12 mouse cellular contexts compared by ENCODE assay signal in the genomic region with DNA sequence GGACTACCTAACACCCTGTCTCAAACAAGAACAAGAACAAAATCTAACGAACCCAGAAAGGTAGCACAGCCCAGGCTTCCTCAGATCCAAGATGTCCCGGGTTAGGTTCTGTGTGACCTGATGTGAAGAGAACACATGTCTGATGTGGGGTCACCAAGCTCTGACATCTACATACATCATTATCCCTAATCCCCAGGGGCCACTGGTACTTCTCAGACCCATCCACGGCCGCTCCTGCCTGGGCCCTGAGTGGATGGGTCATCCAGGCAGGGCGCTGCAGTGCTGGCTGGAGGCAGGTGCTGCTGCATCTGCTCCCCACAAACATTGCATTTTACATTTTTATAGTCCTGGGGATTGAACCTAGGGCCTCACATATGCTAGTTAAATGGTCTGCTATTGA. TPM values are rescaled to one million over a fixed set of nuclear protein-coding genes. Genes with fewer than 3 reads are reported as not detected.
A peak's percentile ranks its signal among the peaks of the same experiment; 100 is the strongest.
DNase-seq lines count a peak whose midpoint lies in the region; ATAC-seq and TF ChIP-seq lines count a peak whose summit lies in the region.
"Had no signal": no experiment of that assay in that cellular context is flagged by ENCODE, and none has a peak within 500 bp of the region (broad histone marks: within the 10 kb centered on the region; RNA-seq: fewer than 3 reads in every experiment).

No protein-coding gene starts in this region.

- no peaks in the 10 kb centered on the region for H3K36me3 ChIP-seq in hindbrain, embryonic 11.5 days (ENCODE audit: control insufficient read depth, insufficient read depth, low read length)
- no peaks in the 10 kb centered on the region for H3K36me3 ChIP-seq in hindbrain, postnatal 0 days (ENCODE audit: insufficient read depth, low read length)
- H3K36me3 ChIP-seq in limb, embryonic 11.5 days (ENCODE audit: control insufficient read depth, insufficient read depth, low read length) = no peaks in the 10 kb centered on the region
- H3K36me3 ChIP-seq in stomach, postnatal 0 days (ENCODE audit: control insufficient read depth, insufficient read depth, low read length) = no peaks in the 10 kb centered on the region
- H3K36me3 ChIP-seq: midbrain, embryonic 13.5 days had no signal

- TF ChIP-seq CTCF in hindbrain, postnatal 0 days (IDR thresholded peaks at IDR 0.05; ENCODE audit: low read depth) = no peak
- TF ChIP-seq CTCF in stomach, postnatal 0 days (IDR thresholded peaks at IDR 0.05; ENCODE audit: low read depth) = no peak
- TF ChIP-seq CTCF in layer of hippocampus, adult 2 months (conservative IDR thresholded peaks at IDR 0.05) = no peak

- H3K4me3 ChIP-seq in hindbrain, embryonic 11.5 days (ENCODE audit: low read depth, low read length) = no peak overlapping the region
- no peak overlapping the region for H3K4me3 ChIP-seq in hindbrain, postnatal 0 days (ENCODE audit: low read length)
- H3K4me3 ChIP-seq in limb, embryonic 11.5 days (ENCODE audit: low read depth, low read length) = no peak overlapping the region
- H3K4me3 ChIP-seq in stomach, postnatal 0 days (ENCODE audit: low read depth, low read length) = no peak overlapping the region
- no peak overlapping the region for H3K4me3 ChIP-seq in layer of hippocampus, adult 2 months
- H3K4me3 ChIP-seq: midbrain, embryonic 13.5 days had no signal

- WGBS in hindbrain, embryonic 11.5 days = 60% methylated on average over 5 of the region's 5 CpGs
- WGBS in hindbrain, postnatal 0 days = 70% methylated on average over 5 of the region's 5 CpGs
- WGBS in limb, embryonic 11.5 days = 57% methylated on average over 5 of the region's 5 CpGs
- 62% methylated on average over 5 of the region's 5 CpGs for WGBS in stomach, postnatal 0 days

- no peak for TF ChIP-seq EP300 in stomach, postnatal 0 days (optimal IDR thresholded peaks at IDR 0.05)

- ATAC-seq in hindbrain, embryonic 11.5 days (ENCODE audit: low FRiP score) = no peak
- ATAC-seq in hindbrain, postnatal 0 days = no peak
- ATAC-seq in limb, embryonic 11.5 days (ENCODE audit: insufficient number of reproducible peaks, low FRiP score, low TSS enrichment, low read depth) = no peak
- no peak for ATAC-seq in stomach, postnatal 0 days (ENCODE audit: low FRiP score, low TSS enrichment)
- ATAC-seq: midbrain, embryonic 13.5 days had no signal

- no peaks in the 10 kb centered on the region for H3K27me3 ChIP-seq in hindbrain, embryonic 11.5 days (ENCODE audit: control insufficient read depth, insufficient read depth, low read length)
- no peaks in the 10 kb centered on the region for H3K27me3 ChIP-seq in hindbrain, postnatal 0 days (ENCODE audit: insufficient read depth, low read length)
- H3K27me3 ChIP-seq in limb, embryonic 11.5 days (ENCODE audit: control insufficient read depth, insufficient read depth, low read length) = no peaks in the 10 kb centered on the region
- no peaks in the 10 kb centered on the region for H3K27me3 ChIP-seq in stomach, postnatal 0 days (ENCODE audit: control insufficient read depth, insufficient read depth, low read length)

- no peaks in the 10 kb centered on the region for H3K9me3 ChIP-seq in hindbrain, embryonic 11.5 days (ENCODE audit: control insufficient read depth, low read length)
- H3K9me3 ChIP-seq in hindbrain, postnatal 0 days (ENCODE audit: low read length) = no peaks in the 10 kb centered on the region
- H3K9me3 ChIP-seq in limb, embryonic 11.5 days (ENCODE audit: control insufficient read depth, low read length) = no peaks in the 10 kb centered on the region
- H3K9me3 ChIP-seq in stomach, postnatal 0 days (ENCODE audit: control insufficient read depth, low read length) = no peaks in the 10 kb centered on the region
- H3K9me3 ChIP-seq: midbrain, embryonic 13.5 days had no signal

- no peak overlapping the region for H3K4me2 ChIP-seq in hindbrain, embryonic 11.5 days (replicated peaks; ENCODE audit: low read depth, low read length)
- H3K4me2 ChIP-seq in hindbrain, postnatal 0 days (ENCODE audit: low read depth, low read length) = no peak overlapping the region
- no peak overlapping the region for H3K4me2 ChIP-seq in limb, embryonic 11.5 days (ENCODE audit: low read depth, severe bottlenecking)
- H3K4me2 ChIP-seq in stomach, postnatal 0 days (replicated peaks; ENCODE audit: low read depth) = no peak overlapping the region

- no peak for DNase-seq in hindbrain, embryonic 11.5 days (ENCODE audit: low spot score)
- DNase-seq in hindbrain, postnatal 0 days (ENCODE audit: low spot score) = no peak
- DNase-seq in retina, embryonic 14.5 days (ENCODE audit: low spot score) = peak; percentile 26
- no peak for DNase-seq in retina, postnatal 1 day
- no peak for DNase-seq in limb, embryonic 11.5 days (ENCODE audit: low spot score)
- no peak for DNase-seq in stomach, postnatal 0 days (ENCODE audit: low spot score)
- DNase-seq in layer of hippocampus, adult 2 months (ENCODE audit: low spot score in 2 of 2) = no peak
- no peak for DNase-seq in adrenal gland, postnatal 36 days
- DNase-seq: cerebellum, adult 2 months; gastrocnemius, postnatal 14 days had no signal

- H3K27ac ChIP-seq in hindbrain, embryonic 11.5 days (ENCODE audit: low read depth, low read length) = no peak overlapping the region
- H3K27ac ChIP-seq in hindbrain, postnatal 0 days = no peak overlapping the region
- H3K27ac ChIP-seq in limb, embryonic 11.5 days (replicated peaks; ENCODE audit: low read depth, low read length) = peak overlapping the region; percentile 91
- H3K27ac ChIP-seq in stomach, postnatal 0 days (replicated peaks) = peak overlapping the region; percentile 95
- H3K27ac ChIP-seq in layer of hippocampus, adult 2 months = no peak overlapping the region
- H3K27ac ChIP-seq: midbrain, embryonic 13.5 days had no signal

- peaks cover 6% of the 10 kb centered on the region for H3K4me1 ChIP-seq in hindbrain, embryonic 11.5 days (replicated peaks; ENCODE audit: control insufficient read depth, insufficient read depth, low read length)
- H3K4me1 ChIP-seq in hindbrain, postnatal 0 days (ENCODE audit: insufficient read depth, low read length) = peaks cover 3% of the 10 kb centered on the region
- peaks cover 20% of the 10 kb centered on the region for H3K4me1 ChIP-seq in limb, embryonic 11.5 days (ENCODE audit: control insufficient read depth, insufficient read depth, low read length)
- H3K4me1 ChIP-seq in stomach, postnatal 0 days (replicated peaks; ENCODE audit: control insufficient read depth, insufficient read depth) = no peaks in the 10 kb centered on the region

- peak overlapping the region; percentile 11; the same call in 1 of the 2 replicates for H3K9ac ChIP-seq in hindbrain, embryonic 11.5 days (ENCODE audit: low read depth, low read length)
- H3K9ac ChIP-seq in hindbrain, postnatal 0 days (replicated peaks; ENCODE audit: low read length) = no peak overlapping the region
- H3K9ac ChIP-seq in limb, embryonic 11.5 days (ENCODE audit: low read length) = no peak overlapping the region
- no peak overlapping the region for H3K9ac ChIP-seq in stomach, postnatal 0 days (ENCODE audit: low read length)
- H3K9ac ChIP-seq: midbrain, embryonic 13.5 days had no signal

RNA-seq across cellular contexts. Expression of a gene that starts 4.4 kb away (rescaled TPM):
- 166 and 168 TPM in 2 replicates for polyA plus RNA-seq in hindbrain, embryonic 11.5 days (2014; fragmentation: Nextera tagmentation; extraction: Ambion mirVana)
- total RNA-seq in hindbrain, postnatal 0 days (2014; rRNA removed) = 142 and 198 TPM in 2 replicates
- polyA plus RNA-seq in hindbrain, postnatal 0 days (2015; fragmentation: Nextera tagmentation; extraction: Ambion mirVana) = 99.3 and 104 TPM in 2 replicates
- polyA plus RNA-seq in limb, embryonic 11.5 days (2014; fragmentation: Nextera tagmentation; extraction: Ambion mirVana) = 221 and 248 TPM in 2 replicates
- polyA plus RNA-seq in stomach, postnatal 0 days (2015; fragmentation: Nextera tagmentation; extraction: Ambion mirVana) = 191 and 228 TPM in 2 replicates
- 10 to 100 TPM; 23.5 to 25.4 TPM for total RNA-seq in layer of hippocampus, adult 2 months (2021)
- 100 to 1,000 TPM in 1 of 2 experiments, 10 to 100 TPM in 1; 68.4 to 105 TPM for total RNA-seq in adrenal gland, postnatal 36 days (2021)

RNA-seq across cellular contexts. Expression of a gene that starts 13.5 kb away (rescaled TPM):
- polyA plus RNA-seq in hindbrain, embryonic 11.5 days (2014; fragmentation: Nextera tagmentation; extraction: Ambion mirVana) = 4.1 and 4.4 TPM in 2 replicates
- total RNA-seq in hindbrain, postnatal 0 days (2014; rRNA removed) = 2.1 and 7.1 TPM in 2 replicates
- polyA plus RNA-seq in hindbrain, postnatal 0 days (2015; fragmentation: Nextera tagmentation; extraction: Ambion mirVana) = 4.8 and 6.1 TPM in 2 replicates
- polyA plus RNA-seq in limb, embryonic 11.5 days (2014; fragmentation: Nextera tagmentation; extraction: Ambion mirVana) = 18.5 and 22.3 TPM in 2 replicates
- polyA plus RNA-seq in stomach, postnatal 0 days (2015; fragmentation: Nextera tagmentation; extraction: Ambion mirVana) = 9.8 and 10.6 TPM in 2 replicates
- total RNA-seq in layer of hippocampus, adult 2 months (2021) = 1 to 10 TPM; 1.4 to 1.6 TPM
- total RNA-seq in adrenal gland, postnatal 36 days (2021) = 1 to 10 TPM; 3.0 to 4.0 TPM
- polyA plus RNA-seq: erythroblast, embryonic 14.5 days had no signal

RNA-seq across cellular contexts. Expression of a gene that starts 53.7 kb away (rescaled TPM):
- polyA plus RNA-seq in hindbrain, embryonic 11.5 days (2014; fragmentation: Nextera tagmentation; extraction: Ambion mirVana) = 43.9 and 48.5 TPM in 2 replicates
- 9.0 and 14.0 TPM in 2 replicates for total RNA-seq in hindbrain, postnatal 0 days (2014; rRNA removed)
- 29.4 and 31.2 TPM in 2 replicates for polyA plus RNA-seq in hindbrain, postnatal 0 days (2015; fragmentation: Nextera tagmentation; extraction: Ambion mirVana)
- polyA plus RNA-seq in limb, embryonic 11.5 days (2014; fragmentation: Nextera tagmentation; extraction: Ambion mirVana) = 37.1 and 38.5 TPM in 2 replicates
- 22.9 and 23.4 TPM in 2 replicates for polyA plus RNA-seq in stomach, postnatal 0 days (2015; fragmentation: Nextera tagmentation; extraction: Ambion mirVana)
- total RNA-seq in layer of hippocampus, adult 2 months (2021) = 10 to 100 TPM; 18.8 to 20.8 TPM
- 10 to 100 TPM; 27.2 to 31.7 TPM for total RNA-seq in adrenal gland, postnatal 36 days (2021)

Comparison
In these comparisons a context has a peak if more than half of its experiments do, and no peak if none do; other contexts are left out.
1. H3K27ac ChIP-seq: peak in limb, embryonic 11.5 days (single experiment) and stomach, postnatal 0 days (single experiment); none in hindbrain, embryonic 11.5 days (single experiment), hindbrain, postnatal 0 days (single experiment) and layer of hippocampus, adult 2 months (single experiment).